Mouse (Mus musculus) lung, adult 10 weeks (tissue): ENCODE data around the gene Gm17078. TPM values are rescaled to one million over a fixed set of nuclear protein-coding genes. Genes with fewer than 3 reads are reported as not detected.

Experiments
- polyA plus RNA-seq: library from polyadenylated mRNA; stranded (reverse); fragments of 350-450 nt; fragmentation: Illumina TruSeq; extraction: RNeasy Lipid Tissue Mini Kit (QIAGEN cat#74804); gene quantifications from one replicate; pipeline ENCODE4 v1.2.3, GENCODE M21; 2014; ENCODE audit warnings: low read depth, low replicate concordance; ENCODE audit not compliant: insufficient read depth

The Gm17078 gene
- not detected for polyA plus RNA-seq

DNA sequence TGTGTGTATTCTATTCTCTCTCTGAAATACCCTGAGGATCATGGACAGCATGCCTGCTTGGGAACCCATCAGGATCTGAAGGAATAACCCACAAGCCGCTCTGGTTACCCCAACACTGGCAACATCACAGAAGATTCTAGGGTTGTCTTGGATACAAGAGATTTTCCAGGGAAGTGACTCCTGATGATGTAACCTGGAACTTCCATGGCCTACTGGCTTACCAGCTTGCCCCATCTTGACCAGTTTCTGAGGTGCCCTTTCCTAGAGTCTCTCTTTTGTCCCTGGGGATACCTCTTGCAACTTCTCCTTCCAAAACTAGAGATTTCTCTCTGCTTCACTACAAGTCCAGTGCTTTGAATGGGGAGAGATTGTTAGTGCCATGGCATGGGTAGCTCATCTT, at the start of gene Gm17078:
Gene Gm17078, minus strand, starts transcription at position 101 of the 400 bp plus-strand sequence.

DNA sequence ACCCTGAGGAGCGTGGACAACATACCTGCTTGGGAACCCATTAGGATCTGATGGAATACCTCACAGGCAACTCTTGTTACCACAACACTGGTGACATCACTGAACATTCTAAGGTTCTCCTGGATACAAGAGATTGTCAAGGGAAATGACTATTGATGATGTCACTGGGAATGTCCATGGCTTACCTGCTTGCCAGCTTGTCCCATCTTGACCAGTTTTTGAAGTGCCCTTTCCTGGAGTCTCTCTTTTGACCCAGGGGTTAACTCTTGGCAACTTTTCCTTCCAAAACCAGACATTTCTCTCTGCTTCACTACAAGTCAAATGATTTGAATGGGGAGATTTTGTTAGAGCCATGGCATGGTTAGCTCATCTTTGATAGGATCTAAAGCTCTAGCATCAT, 24.5 kb upstream of the Gm17078 start, which contains the start of gene Gm4181:
Gene Gm4181, minus strand, starts transcription at position 101 of the 400 bp plus-strand sequence.

DNA sequence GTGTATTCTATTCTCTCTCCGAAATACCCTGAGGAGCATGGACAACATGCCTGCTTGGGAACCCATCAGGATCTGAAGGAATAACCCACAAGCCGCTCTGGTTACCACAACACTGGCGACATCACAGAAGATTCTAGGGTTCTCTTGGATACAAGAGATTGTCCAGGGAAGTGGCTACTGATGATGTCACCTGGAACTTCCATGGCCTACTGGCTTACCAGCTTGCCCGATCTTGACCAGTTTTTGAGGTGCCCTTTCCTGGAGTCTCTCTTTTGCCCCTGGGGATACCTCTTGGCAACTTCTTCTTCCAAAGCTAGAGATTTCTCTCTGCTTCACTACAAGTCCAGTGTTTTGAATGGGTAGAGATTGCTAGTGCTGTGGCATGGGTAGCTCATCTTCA, 19.1 kb downstream of the Gm17078 start, which contains the start of gene Gm17174:
Gene Gm17174, minus strand, starts transcription at position 101 of the 400 bp plus-strand sequence.

DNA sequence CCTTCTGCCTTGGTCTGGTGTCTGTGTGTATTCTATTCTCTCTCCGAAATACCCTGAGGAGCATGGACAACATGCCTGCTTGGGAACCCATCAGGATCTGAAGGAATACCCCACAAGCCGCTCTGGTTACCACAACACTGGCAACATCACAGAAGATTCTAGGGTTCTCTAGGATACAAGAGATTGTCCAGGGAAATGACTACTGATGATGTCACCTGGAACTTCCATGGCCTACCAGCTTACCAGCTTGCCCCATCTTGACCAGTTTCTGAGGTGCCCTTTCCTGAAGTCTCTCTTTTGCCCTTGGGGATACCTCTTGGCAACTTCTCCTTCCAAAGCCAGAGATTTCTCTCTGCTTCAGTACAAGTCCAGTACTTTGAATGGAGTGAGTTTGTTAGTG, 37.1 kb downstream of the Gm17078 start, which contains the start of gene Gm17175:
Gene Gm17175, minus strand, starts transcription at position 101 of the 400 bp plus-strand sequence.

Other genes starting within 250 kb of the Gm17078 start
- not detected for gene Gm7247, start 249.6 kb downstream of the Gm17078 start, polyA plus RNA-seq
- not detected for gene Vmn2r88, start 200.5 kb downstream of the Gm17078 start, polyA plus RNA-seq
- gene Vmn2r89, start 159.5 kb downstream of the Gm17078 start, polyA plus RNA-seq: not detected
- gene Gm5622, start 58.5 kb downstream of the Gm17078 start, polyA plus RNA-seq: not detected
- not detected for gene Gm17175, start 37.2 kb downstream of the Gm17078 start, polyA plus RNA-seq
- not detected for gene Gm17174, start 19.2 kb downstream of the Gm17078 start, polyA plus RNA-seq
- not detected for gene Gm4181, start 24.4 kb upstream of the Gm17078 start, polyA plus RNA-seq
- not detected for gene Gm17079, start 84.2 kb upstream of the Gm17078 start, polyA plus RNA-seq
- gene Gm5800, start 105.9 kb upstream of the Gm17078 start, polyA plus RNA-seq: not detected
- gene Ang4, start 162.3 kb upstream of the Gm17078 start, polyA plus RNA-seq: not detected
- gene AY358078, start 188.7 kb upstream of the Gm17078 start, polyA plus RNA-seq: not detected
- 0.64 TPM for gene Ear6, start 242.4 kb upstream of the Gm17078 start, polyA plus RNA-seq